Mouse (Mus musculus) MEL (cell line): Measurements from ENCODE around the gene Sgca. TPM values are rescaled to one million over a fixed set of nuclear protein-coding genes. Genes with fewer than 3 reads are reported as not detected.

ENCODE experiments used
- DNase-seq: peaks from one replicate; pipeline ENCODE4 v3.0.0; 2011; ENCODE audit warnings: low read depth, low spot score
- H3K27ac ChIP-seq: 2 replicates; pipeline ENCODE4 v1.5.1; 2012; ENCODE audit warnings: low read depth, mild to moderate bottlenecking, control low read depth, low read length, moderate library complexity; ENCODE audit not compliant: control insufficient read depth
- H3K27me3 ChIP-seq, 2 experiments: fragments of 150-350 bp in 1 of 2; sonication (generic) in 1 of 2; 2 replicates each; pipeline ENCODE4 v1.6.1; 2012; ENCODE audit warnings: low read length in 2 of 2, mild to moderate bottlenecking in 2 of 2, improper control_type of control experiment in 1 of 2, moderate library complexity in 1 of 2; ENCODE audit not compliant: insufficient read depth in 2 of 2, control insufficient read depth in 1 of 2
- H3K36me3 ChIP-seq, 2 experiments: 2 replicates each; pipeline ENCODE4 v1.6.1; 2012 to 2014; ENCODE audit warnings: low read length in 2 of 2, improper control_type of control experiment in 1 of 2, inconsistent platforms in 1 of 2, mild to moderate bottlenecking in 1 of 2; ENCODE audit not compliant: insufficient read depth in 2 of 2, control insufficient read depth in 1 of 2
- H3K4me1 ChIP-seq, 2 experiments: fragments of 150-350 bp in 1 of 2; sonication (generic) in 1 of 2; 2 replicates each; pipeline ENCODE4 v1.6.1; 2012; ENCODE audit warnings: low read length in 2 of 2, improper control_type of control experiment in 1 of 2, mild to moderate bottlenecking in 1 of 2; ENCODE audit not compliant: insufficient read depth in 2 of 2, control insufficient read depth in 1 of 2
- H3K4me3 ChIP-seq, 2 experiments: fragments of 150-350 bp in 1 of 2; sonication (generic) in 1 of 2; 2 replicates each; pipeline ENCODE4 v1.5.1; 2012; ENCODE audit warnings: low read depth in 2 of 2, low read length in 2 of 2, mild to moderate bottlenecking in 2 of 2, moderate library complexity in 2 of 2, control low read depth in 1 of 2, improper control_type of control experiment in 1 of 2; ENCODE audit not compliant: control insufficient read depth in 1 of 2, insufficient read depth in 1 of 2
- H3K79me2 ChIP-seq: 2 replicates; pipeline ENCODE4 v1.6.1; 2012; ENCODE audit warnings: mild to moderate bottlenecking, low read length, moderate library complexity; ENCODE audit not compliant: control insufficient read depth, poor library complexity, insufficient read depth
- H3K9ac ChIP-seq: 2 replicates; pipeline ENCODE4 v1.6.1; 2012; ENCODE audit warnings: low read depth, mild to moderate bottlenecking, control low read depth, low read length, moderate library complexity; ENCODE audit not compliant: control insufficient read depth, poor library complexity, severe bottlenecking
- H3K9me3 ChIP-seq: fragments of 150-350 bp; sonication (generic); replicated peaks from 2 replicates; pipeline ENCODE4 v1.6.1; 2012; ENCODE audit warnings: mild to moderate bottlenecking, low read length, improper control_type of control experiment, moderate library complexity; ENCODE audit not compliant: insufficient read depth
- CTCF ChIP-seq, 3 experiments: IDR thresholded peaks in 2 of 3; conservative IDR thresholded peaks in 1 of 3; 2 replicates each; pipeline ENCODE4 v1.5.1; 2011 to 2012; ENCODE audit warnings: low read length in 3 of 3, low read depth in 2 of 3, mild to moderate bottlenecking in 2 of 3, improper control_type of control experiment in 1 of 3, inconsistent platforms in 1 of 3, mixed read lengths in 1 of 3, moderate library complexity in 1 of 3; ENCODE audit not compliant: control insufficient read depth in 1 of 3, insufficient read depth in 1 of 3, poor library complexity in 1 of 3, severe bottlenecking in 1 of 3
- E2F4 ChIP-seq: IDR thresholded peaks from 2 replicates; pipeline ENCODE4 v1.6.1; 2011; ENCODE audit warnings: low read depth, low read length, improper control_type of control experiment, borderline replicate concordance
- ELF1 ChIP-seq: IDR thresholded peaks from 2 replicates; pipeline ENCODE4 v1.6.1; 2014; ENCODE audit warnings: low read depth, mild to moderate bottlenecking, inconsistent platforms, low read length, improper control_type of control experiment, moderate library complexity
- GABPA ChIP-seq: IDR thresholded peaks from 2 replicates; pipeline ENCODE4 v1.6.1; 2012; ENCODE audit warnings: low read depth, mild to moderate bottlenecking, inconsistent platforms, low read length, improper control_type of control experiment, moderate library complexity
- GATA1 ChIP-seq: IDR thresholded peaks from 2 replicates; pipeline ENCODE4 v1.6.1; 2011; ENCODE audit warnings: low read depth, low read length, improper control_type of control experiment
- HCFC1 ChIP-seq: IDR thresholded peaks from 2 replicates; pipeline ENCODE4 v1.6.1; 2012; ENCODE audit warnings: low read depth, mild to moderate bottlenecking, inconsistent platforms, low read length, improper control_type of control experiment, moderate library complexity
- KAT2A ChIP-seq: conservative IDR thresholded peaks from 2 replicates; pipeline ENCODE4 v1.6.1; 2012; ENCODE audit warnings: low read depth, low read length, improper control_type of control experiment, inconsistent platforms
- MAFK ChIP-seq: IDR thresholded peaks from 2 replicates; pipeline ENCODE4 v1.6.1; 2011; ENCODE audit warnings: low read depth, mild to moderate bottlenecking, low read length, improper control_type of control experiment, borderline replicate concordance
- MAX ChIP-seq: IDR thresholded peaks from 2 replicates; pipeline ENCODE4 v1.6.1; 2011; ENCODE audit warnings: low read length, improper control_type of control experiment
- MEF2A ChIP-seq: IDR thresholded peaks from 2 replicates; pipeline ENCODE4 v1.6.1; 2014; ENCODE audit warnings: low read depth, mild to moderate bottlenecking, inconsistent platforms, low read length, improper control_type of control experiment; ENCODE audit not compliant: poor library complexity, insufficient replicate concordance, severe bottlenecking; ENCODE audit errors: extremely low read depth
- MXI1 ChIP-seq: IDR thresholded peaks from 2 replicates; pipeline ENCODE4 v1.6.1; 2011; ENCODE audit warnings: mild to moderate bottlenecking, low read depth, low read length, improper control_type of control experiment
- MYB ChIP-seq: IDR thresholded peaks from 2 replicates; pipeline ENCODE4 v1.6.1; 2011; ENCODE audit warnings: mild to moderate bottlenecking, low read depth, low read length, improper control_type of control experiment
- MYC ChIP-seq: IDR thresholded peaks from 2 replicates; pipeline ENCODE4 v1.6.1; 2011; ENCODE audit warnings: low read depth, mild to moderate bottlenecking, low read length, improper control_type of control experiment, moderate library complexity
- NELFE ChIP-seq: IDR thresholded peaks from 2 replicates; pipeline ENCODE4 v1.6.1; 2011; ENCODE audit warnings: low read depth, low read length, improper control_type of control experiment
- NRF1 ChIP-seq: IDR thresholded peaks from 2 replicates; pipeline ENCODE4 v1.6.1; 2014; ENCODE audit warnings: low read depth, mild to moderate bottlenecking, inconsistent platforms, low read length, improper control_type of control experiment, moderate library complexity; ENCODE audit not compliant: poor library complexity, insufficient read depth, severe bottlenecking
- POLR2AphosphoS2 ChIP-seq: IDR thresholded peaks from 2 replicates; pipeline ENCODE4 v1.6.1; 2011; ENCODE audit warnings: low read length, improper control_type of control experiment
- POLR2AphosphoS5 ChIP-seq: IDR thresholded peaks from 2 replicates; pipeline ENCODE4 v1.6.1; 2012; ENCODE audit warnings: low read depth, borderline replicate concordance, mild to moderate bottlenecking, inconsistent platforms, low read length, moderate library complexity, mixed read lengths
- RAD21 ChIP-seq: IDR thresholded peaks from 2 replicates; pipeline ENCODE4 v1.6.1; 2011; ENCODE audit warnings: mild to moderate bottlenecking, low read depth, low read length, improper control_type of control experiment
- RCOR1 ChIP-seq: IDR thresholded peaks from 2 replicates; pipeline ENCODE4 v1.6.1; 2012; ENCODE audit warnings: low read depth, mild to moderate bottlenecking, inconsistent platforms, low read length, improper control_type of control experiment
- SIN3A ChIP-seq: IDR thresholded peaks from 2 replicates; pipeline ENCODE4 v1.6.1; 2012; ENCODE audit warnings: low read length, improper control_type of control experiment, inconsistent platforms
- SMC3 ChIP-seq: IDR thresholded peaks from 2 replicates; pipeline ENCODE4 v1.6.1; 2011; ENCODE audit warnings: low read depth, low read length, improper control_type of control experiment
- TAL1 ChIP-seq: IDR thresholded peaks from 2 replicates; pipeline ENCODE4 v1.6.1; 2012; ENCODE audit warnings: mild to moderate bottlenecking, inconsistent platforms, low read length, moderate library complexity, mixed read lengths
- TBP ChIP-seq: IDR thresholded peaks from 2 replicates; pipeline ENCODE4 v1.8.0; 2011; ENCODE audit warnings: low read depth, low read length, improper control_type of control experiment
- UBTF ChIP-seq: IDR thresholded peaks from 2 replicates; pipeline ENCODE4 v1.6.1; 2012; ENCODE audit warnings: low read depth, mild to moderate bottlenecking, inconsistent platforms, low read length, improper control_type of control experiment, moderate library complexity, borderline replicate concordance; ENCODE audit not compliant: insufficient read depth
- USF2 ChIP-seq, 2 experiments: IDR thresholded peaks; 2 replicates each; pipeline ENCODE4 v1.6.1; 2011 to 2012; ENCODE audit warnings: improper control_type of control experiment in 2 of 2, low read length in 2 of 2, borderline replicate concordance in 1 of 2, inconsistent platforms in 1 of 2, low read depth in 1 of 2, mild to moderate bottlenecking in 1 of 2; ENCODE audit not compliant: insufficient read depth in 1 of 2
- ZC3H11A ChIP-seq: IDR thresholded peaks from 2 replicates; pipeline ENCODE4 v1.6.1; 2012; ENCODE audit warnings: low read depth, mild to moderate bottlenecking, inconsistent platforms, low read length, improper control_type of control experiment
- ZKSCAN1 ChIP-seq: IDR thresholded peaks from 2 replicates; pipeline ENCODE4 v1.6.1; 2012; ENCODE audit warnings: low read depth, mild to moderate bottlenecking, inconsistent platforms, low read length, improper control_type of control experiment, moderate library complexity
- ZMIZ1 ChIP-seq: IDR thresholded peaks from 2 replicates; pipeline ENCODE4 v1.6.1; 2012; ENCODE audit warnings: low read depth, mild to moderate bottlenecking, inconsistent platforms, low read length, improper control_type of control experiment, moderate library complexity
- ZNF384 ChIP-seq: IDR thresholded peaks from 2 replicates; pipeline ENCODE4 v1.6.1; 2012; ENCODE audit warnings: low read depth, mild to moderate bottlenecking, inconsistent platforms, low read length, improper control_type of control experiment
- polyA plus RNA-seq, 2 experiments: library from polyadenylated mRNA; stranded (reverse) in 1 of 2; unstranded in 1 of 2; fragments of >175 nt in 1 of 2; fragments of >200 nt in 1 of 2; gene quantifications; 2 replicates each; pipeline versions ENCODE4 v1.2.1 to v1.2.4; 2012; ENCODE audit warnings: low replicate concordance in 2 of 2, low read depth in 1 of 2; ENCODE audit not compliant: insufficient read length in 2 of 2, insufficient read depth in 1 of 2, missing spikeins in 1 of 2
- total RNA-seq: library from RNA; depleted of rRNA; stranded (reverse); fragments of 300-350 nt; gene quantifications from 2 replicates; pipeline ENCODE4 v1.2.3, GENCODE M21; 2012

Sgca gene
- total and polyA plus RNA-seq, 3 experiments: not detected

DNA sequence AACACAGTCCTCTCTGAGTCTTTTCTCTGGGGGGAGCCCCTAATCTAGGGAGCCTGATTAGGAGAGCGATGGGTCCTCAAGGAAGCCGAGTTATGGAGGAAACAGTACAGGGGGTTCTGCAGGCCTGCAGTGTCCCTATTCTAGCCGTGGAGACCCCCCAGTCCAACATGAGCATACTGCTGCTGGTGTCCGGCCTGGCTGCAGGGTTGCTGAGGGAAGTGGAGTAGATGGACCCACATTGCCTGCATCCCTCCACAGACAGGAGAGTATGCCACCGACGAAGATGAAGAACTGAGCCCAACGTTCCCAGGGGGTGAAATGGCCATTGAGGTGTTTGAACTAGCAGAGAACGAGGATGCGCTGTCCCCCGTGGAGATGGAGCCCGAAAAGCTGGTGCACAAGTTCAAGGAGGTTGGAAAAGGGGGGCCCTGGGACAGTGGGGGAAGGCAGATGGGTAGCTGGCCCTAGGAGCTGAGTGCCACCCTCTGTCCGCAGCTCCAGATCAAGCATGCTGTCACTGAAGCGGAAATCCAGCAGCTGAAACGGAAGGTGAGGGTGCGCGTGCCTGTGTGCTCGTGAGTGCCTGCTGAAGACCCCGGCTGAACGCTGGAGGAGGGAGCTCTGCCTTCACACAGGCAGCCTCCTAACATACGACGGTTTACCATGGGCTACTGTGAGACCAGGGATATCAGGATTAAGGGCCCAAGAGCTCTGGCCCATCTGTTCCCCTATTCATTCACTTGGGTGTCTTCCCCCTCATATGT is 25.6 kb upstream of the Sgca start:
- Histone ChIP-seq H3K27me3 (no peaks in the 10 kb centered on the region), H3K4me1 (peaks cover 25 to 68% of the 10 kb centered on the region in 2 experiments), H3K9ac (no peak overlapping the region), H3K4me3 (no peak overlapping the region), H3K27ac (no peak overlapping the region; the same call in 1 of the 2 replicates), H3K79me2 (peaks cover 31% of the 10 kb centered on the region), H3K36me3 (peaks cover 10 to 63% of the 10 kb centered on the region in 2 experiments), H3K9me3 (no peaks in the 10 kb centered on the region)
- no peak for DNase-seq
- TF ChIP-seq MXI1 (no peak), ZMIZ1 (0 out of 2 replicates have a peak, but pooled peaks have one; percentile 1)

DNA sequence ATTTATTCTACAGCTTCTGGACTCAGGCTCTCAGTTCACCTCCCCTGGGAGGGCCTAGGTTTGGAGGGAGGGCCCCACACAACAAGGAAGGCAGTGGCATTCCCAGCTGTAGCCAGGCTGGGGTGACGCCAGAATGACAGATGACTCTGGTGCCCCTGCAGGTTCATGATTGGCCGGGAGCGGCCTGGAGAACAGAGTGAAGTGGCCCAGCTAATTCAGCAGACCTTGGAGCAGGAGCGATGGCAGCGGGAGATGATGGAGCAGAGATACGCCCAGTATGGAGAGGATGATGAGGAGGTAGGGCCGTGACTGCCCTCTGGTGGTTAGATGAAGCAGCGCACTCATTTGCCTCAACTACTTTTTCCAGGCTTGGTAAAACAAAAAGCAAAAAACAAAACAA is 24.9 kb upstream of the Sgca start:
- Histone ChIP-seq H3K27ac (peak overlapping the region; percentile 62), H3K4me1 (peaks cover 31 to 71% of the 10 kb centered on the region in 2 experiments), H3K4me3 (no peak overlapping the region), H3K36me3 (peaks cover 10 to 65% of the 10 kb centered on the region in 2 experiments), H3K79me2 (peaks cover 39% of the 10 kb centered on the region), H3K9ac (peak overlapping the region; percentile 24), H3K27me3 (no peaks in the 10 kb centered on the region), H3K9me3 (no peaks in the 10 kb centered on the region)
- TF ChIP-seq SMC3 (peak; percentile 73), TBP (0 out of 2 replicates have a peak, but pooled peaks have one; percentile 21), RAD21 (peak; percentile 74), MYB (no peak), UBTF (no peak), SIN3A (no peak; the same call in 1 of the 2 replicates), ZNF384 (no peak), CTCF (IDR thresholded peaks at IDR 0.05 in 2 of 3, conservative IDR thresholded peaks at IDR 0.05 in 1 of 3; ENCODE audit: control insufficient read depth in 1 of 3, insufficient read depth in 1 of 3, low read depth in 2 of 3, low read length in 3 of 3, poor library complexity in 1 of 3, severe bottlenecking in 1 of 3) (peak; percentile 84 to 97 (median 86)), ZC3H11A (peak; percentile 48; the same call in 1 of the 2 replicates), MAX (no peak), KAT2A (no peak), HCFC1 (no peak), E2F4 (no peak), POLR2AphosphoS5 (no peak; the same call in 1 of the 2 replicates), NELFE (no peak), MXI1 (no peak), MAFK (no peak), MYC (no peak), RCOR1 (peak; percentile 22; the same call in 1 of the 2 replicates), ZKSCAN1 (no peak), MEF2A (no peak), TAL1 (no peak), GABPA (no peak), POLR2AphosphoS2 (no peak), USF2 (IDR thresholded peaks at IDR 0.05; ENCODE audit: borderline replicate concordance in 1 of 2, insufficient read depth in 1 of 2, low read depth in 1 of 2, low read length in 2 of 2) (no peak), GATA1 (0 out of 2 replicates have a peak, but pooled peaks have one; percentile 40), ELF1 (no peak), NRF1 (no peak), ZMIZ1 (0 out of 2 replicates have a peak, but pooled peaks have one; percentile 26)
- peak; percentile 80 for DNase-seq
